Mouse (Mus musculus): ENCODE measurements around the gene Pgp.
A peak's percentile ranks its signal among the peaks of the same experiment; 100 is the strongest.

Gene Pgp

DNA sequence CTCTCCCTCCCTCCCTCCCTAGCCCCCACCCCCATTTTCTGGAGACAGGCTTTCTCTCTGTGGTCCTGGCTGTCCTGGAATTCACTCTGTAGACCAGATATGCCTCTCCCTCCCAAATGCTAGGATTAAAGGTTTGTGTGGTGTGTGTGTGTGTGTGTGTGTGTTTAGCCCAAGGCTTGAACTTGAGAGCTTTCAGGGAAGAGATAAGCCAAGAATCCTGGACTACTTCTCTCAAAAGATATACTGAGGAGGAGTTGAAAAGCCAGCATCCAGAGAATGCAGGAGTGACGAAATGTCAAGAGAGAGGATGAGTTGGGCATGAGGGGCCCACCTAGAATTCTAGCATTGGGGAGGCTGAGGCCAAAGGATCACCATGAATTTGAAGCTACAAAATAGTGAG, 7.3 kb upstream of the Pgp start:
- DNase-seq: no peak

DNA sequence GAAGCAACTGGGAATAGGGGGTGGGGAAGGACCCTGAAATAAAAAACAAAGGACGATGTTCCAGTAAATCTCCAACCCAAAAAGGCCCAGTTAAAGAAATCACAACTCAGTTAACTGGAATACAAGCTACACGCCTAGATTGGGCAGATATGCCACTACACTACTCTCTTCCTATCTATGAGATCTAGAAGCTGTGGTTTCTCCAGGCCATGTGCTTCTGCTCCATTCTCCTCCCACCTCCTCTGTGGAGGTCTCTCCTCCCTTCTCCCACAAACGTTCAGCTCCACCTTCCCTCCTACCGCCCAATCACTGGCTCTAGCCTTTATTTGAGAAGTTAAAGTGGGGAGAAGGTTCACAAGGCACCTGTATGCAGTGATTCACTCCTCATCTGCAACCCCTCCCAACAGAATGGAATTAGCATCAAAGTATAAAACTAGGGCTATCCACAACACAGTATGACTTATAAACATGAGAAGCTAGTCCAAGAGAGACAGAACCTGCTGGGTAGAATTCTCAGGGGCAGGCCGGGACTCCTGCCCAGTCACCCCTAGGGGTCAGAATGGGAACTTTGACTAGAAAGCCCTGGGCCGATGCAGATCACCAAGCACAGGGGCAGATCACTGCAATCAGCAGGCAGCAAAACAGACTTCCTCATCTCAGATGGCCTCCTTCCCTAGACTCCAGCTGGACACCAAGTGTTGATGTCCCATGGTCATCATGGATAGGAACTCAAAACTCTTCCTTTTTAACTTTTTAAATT, 6.6 kb upstream of the Pgp start:
- no peak for DNase-seq

- DNase-seq: no peak
These were observed 1.5 kb upstream of the Pgp start for GRCm38 (mm10) chr17:24468636-24469246.

GRCm38 (mm10) chr17:24469336-24469909, 769 bp upstream of the Pgp start:
- DNase-seq: no peak

DNA sequence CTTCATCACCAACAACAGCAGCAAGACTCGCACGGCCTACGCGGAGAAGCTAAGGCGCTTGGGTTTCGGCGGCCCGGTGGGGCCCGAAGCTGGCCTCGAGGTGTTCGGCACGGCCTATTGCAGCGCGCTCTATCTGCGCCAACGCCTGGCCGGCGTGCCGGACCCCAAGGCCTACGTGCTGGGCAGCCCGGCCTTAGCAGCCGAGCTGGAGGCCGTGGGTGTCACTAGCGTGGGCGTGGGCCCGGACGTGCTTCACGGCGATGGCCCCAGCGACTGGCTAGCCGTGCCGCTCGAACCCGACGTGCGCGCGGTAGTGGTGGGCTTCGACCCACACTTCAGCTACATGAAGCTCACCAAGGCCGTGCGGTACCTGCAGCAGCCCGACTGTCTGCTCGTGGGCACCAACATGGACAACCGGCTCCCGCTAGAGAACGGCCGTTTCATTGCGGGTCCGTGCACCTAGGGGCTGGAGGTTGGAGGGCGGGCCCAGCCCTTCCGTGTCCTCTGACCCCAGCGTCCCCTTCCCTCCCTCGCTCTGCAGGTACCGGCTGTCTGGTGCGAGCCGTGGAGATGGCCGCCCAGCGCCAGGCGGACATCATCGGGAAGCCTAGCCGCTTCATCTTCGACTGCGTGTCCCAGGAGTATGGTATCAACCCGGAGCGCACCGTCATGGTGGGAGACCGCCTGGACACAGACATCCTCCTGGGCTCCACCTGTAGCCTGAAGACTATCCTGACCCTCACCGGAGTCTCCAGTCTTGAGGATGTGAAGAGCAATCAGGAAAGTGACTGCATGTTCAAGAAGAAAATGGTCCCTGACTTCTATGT, 722 bp downstream of the Pgp start:
- DNase-seq: no peak

GRCm38 (mm10) chr17:24472512-24472911, 2.3 kb downstream of the Pgp start:
- DNase-seq: no peak

GRCm38 (mm10) chr17:24473612-24474275, 3.6 kb downstream of the Pgp start, which contains the start of gene Bricd5:
Gene Bricd5, plus strand, starts transcription at chr17:24473884.
- no peak for DNase-seq

- no peak for DNase-seq
These were observed 4.4 kb downstream of the Pgp start for GRCm38 (mm10) chr17:24474557-24474956.

GRCm38 (mm10) chr17:24475586-24475985, 5.4 kb downstream of the Pgp start:
- no peak for DNase-seq

GRCm38 (mm10) chr17:24476022-24476776, 6.0 kb downstream of the Pgp start:
- DNase-seq: no peak

- DNase-seq: no peak
These were observed 7.1 kb downstream of the Pgp start for GRCm38 (mm10) chr17:24477053-24477984.

DNA sequence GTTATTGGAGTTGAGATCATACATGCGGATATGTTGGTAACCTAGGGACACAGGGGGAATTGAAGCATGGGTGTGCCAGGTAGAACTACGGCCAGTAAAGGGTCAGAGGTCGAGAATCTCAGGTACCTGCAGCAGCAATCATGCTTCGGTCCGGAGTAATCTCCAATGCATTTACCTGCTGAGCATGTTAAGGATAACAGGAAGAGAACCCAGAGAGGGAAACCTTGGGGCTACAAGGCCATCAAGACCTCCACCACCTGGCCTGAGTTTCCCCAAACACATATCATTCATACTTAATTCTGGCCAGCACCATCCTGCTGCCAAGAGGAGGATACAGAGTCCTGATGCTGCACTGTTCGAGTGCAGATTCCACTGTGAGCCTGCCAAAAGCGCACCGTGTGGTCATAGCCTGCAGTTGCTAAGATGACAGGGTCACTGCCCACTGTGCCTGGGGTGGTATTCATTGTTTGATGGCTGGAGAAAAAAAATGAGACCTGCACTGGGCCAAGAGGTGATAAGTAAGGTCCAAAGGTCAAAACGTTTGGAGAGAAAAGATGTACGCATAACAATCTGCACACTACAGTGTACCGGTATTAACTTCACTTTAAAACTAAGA, 7.9 kb downstream of the Pgp start:
- no peak for DNase-seq

- peak; percentile 97 for DNase-seq
These were observed 8.6 kb downstream of the Pgp start, which contains the start of gene Mlst8 for GRCm38 (mm10) chr17:24478663-24479380. Gene Mlst8, minus strand, starts transcription at chr17:24479078.

GRCm38 (mm10) chr17:24479431-24479830, 9.2 kb downstream of the Pgp start:
- DNase-seq: no peak

- peak; percentile 49 for DNase-seq
These were observed 10.1 kb downstream of the Pgp start for GRCm38 (mm10) chr17:24480201-24480826.

DNA sequence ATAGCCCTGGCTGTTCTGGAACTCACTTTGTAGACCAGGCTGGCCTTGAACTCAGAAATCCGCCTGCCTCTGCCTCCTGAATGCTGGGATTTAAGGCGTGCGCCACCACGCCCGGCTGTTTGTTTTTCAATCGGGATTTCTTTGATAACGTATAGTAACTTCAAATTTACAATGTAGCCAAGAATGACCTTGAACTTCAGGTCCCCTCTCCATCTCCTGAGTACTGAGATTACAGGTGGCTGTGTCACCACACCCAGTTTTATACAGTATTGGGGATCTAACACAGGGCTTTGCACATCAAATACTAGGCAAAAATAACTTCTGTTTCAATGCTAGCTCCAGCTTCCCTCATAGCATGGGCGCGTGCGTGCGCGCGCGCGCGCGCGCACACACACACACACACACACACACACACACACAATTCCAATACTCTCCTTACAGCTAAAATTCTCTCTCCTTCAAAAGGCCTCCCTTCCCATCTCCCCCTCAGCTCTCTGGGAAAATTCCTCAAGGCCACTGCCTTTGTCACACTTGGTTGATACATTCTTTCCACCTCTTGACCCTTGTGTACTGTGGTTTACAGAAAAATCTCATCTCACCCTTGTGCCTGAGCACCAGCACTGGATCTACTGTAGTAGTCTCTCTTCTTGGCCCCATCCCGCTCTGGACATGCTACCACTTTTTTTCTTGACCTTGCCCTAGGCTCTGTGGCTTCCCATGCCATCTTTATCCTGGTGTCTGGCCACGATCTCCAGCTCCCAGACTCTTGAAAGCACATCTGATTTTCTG, 11.0 kb downstream of the Pgp start:
- no peak for DNase-seq

- no peak for DNase-seq
These were observed 13.3 kb downstream of the Pgp start for GRCm38 (mm10) chr17:24483495-24483894.

All from retina, postnatal 1 day (tissue).